Mouse (Mus musculus) forebrain, embryonic 12.5 days (tissue): ENCODE data around the gene Trio. TPM values are rescaled to one million over a fixed set of nuclear protein-coding genes. Genes with fewer than 3 reads are reported as not detected.
"Not testable (repeated sequence)": the region's sequence is repeated elsewhere in the genome, so short reads cannot be mapped to it uniquely, and the experiment has no call there.

Experiments used
- ATAC-seq: fragments of 200-750 bp; cut with Nextera tagmentation; 2 replicates; pipeline ENCODE4 v1.8.0; 2017; ENCODE audit warnings: moderate TSS enrichment; ENCODE audit not compliant: low FRiP score
- H3K27ac ChIP-seq: fragments of 300-500 bp; sonication (generic); 2 replicates; pipeline ENCODE4 v1.5.1; 2016; ENCODE audit warnings: mild to moderate bottlenecking
- H3K27me3 ChIP-seq: fragments of 300-500 bp; sonication (generic); 2 replicates; pipeline ENCODE4 v1.6.1; 2016; ENCODE audit warnings: mild to moderate bottlenecking
- H3K36me3 ChIP-seq: fragments of 300-500 bp; sonication (generic); replicated peaks from 2 replicates; pipeline ENCODE4 v1.6.1; 2016; ENCODE audit warnings: mild to moderate bottlenecking
- H3K4me1 ChIP-seq: fragments of 300-500 bp; sonication (generic); 2 replicates; pipeline ENCODE4 v1.6.1; 2016
- H3K4me2 ChIP-seq: fragments of 300-500 bp; sonication (generic); 2 replicates; pipeline ENCODE4 v1.6.1; 2016; ENCODE audit warnings: mild to moderate bottlenecking, moderate library complexity
- H3K4me3 ChIP-seq: fragments of 300-500 bp; sonication (generic); replicated peaks from 2 replicates; pipeline ENCODE4 v1.5.1; 2016; ENCODE audit warnings: mild to moderate bottlenecking
- H3K9ac ChIP-seq: fragments of 300-500 bp; sonication (generic); 2 replicates; pipeline ENCODE4 v1.6.1; 2016; ENCODE audit warnings: mild to moderate bottlenecking
- H3K9me3 ChIP-seq: fragments of 300-500 bp; sonication (generic); 2 replicates; pipeline ENCODE4 v1.6.1; 2016
- WGBS: fragments of 180-500 bp; shearing (Covaris S2); methylation state at CpG from one replicate; pipeline ENCODE4 v1.1.7; 2016; 5-methylcytosine and 5-hydroxymethylcytosine counted together
- polyA plus RNA-seq: library from polyadenylated mRNA; unstranded; fragments of >200 nt; fragmentation: Nextera tagmentation; extraction: Ambion mirVana; gene quantifications from 2 replicates; pipeline ENCODE4 v1.2.1, GENCODE M21; 2016

Trio gene
- polyA plus RNA-seq, 1 experiment from 2014 or later = 46.1 TPM

GRCm38 (mm10) chr15:27720297-27720696, 305.4 kb downstream of the Trio start:
- not testable (repeated sequence) for ATAC-seq, H3K27ac ChIP-seq, H3K27me3 ChIP-seq, H3K4me3 ChIP-seq, H3K4me2 ChIP-seq, H3K4me1 ChIP-seq, H3K9me3 ChIP-seq, H3K36me3 ChIP-seq, H3K9ac ChIP-seq
- WGBS = 91% methylated on average over 8 of the region's 8 CpGs

- H3K4me2 ChIP-seq = no peak overlapping the region
- no peak overlapping the region for H3K4me3 ChIP-seq
- H3K36me3 ChIP-seq = no peaks in the 10 kb centered on the region
- ATAC-seq = no peak
- no peaks in the 10 kb centered on the region for H3K9me3 ChIP-seq
- no peak overlapping the region for H3K27ac ChIP-seq
- no peak overlapping the region for H3K9ac ChIP-seq
- H3K27me3 ChIP-seq = no peaks in the 10 kb centered on the region
- peaks cover 4% of the 10 kb centered on the region; the same call in 1 of the 2 replicates for H3K4me1 ChIP-seq
- 83% methylated on average over 7 of the region's 7 CpGs for WGBS
These were observed 307.0 kb downstream of the Trio start for GRCm38 (mm10) chr15:27718668-27719067.

GRCm38 (mm10) chr15:27715331-27715730, 310.3 kb downstream of the Trio start:
- H3K27me3 ChIP-seq = no peaks in the 10 kb centered on the region
- peaks cover 4% of the 10 kb centered on the region; the same call in 1 of the 2 replicates for H3K4me1 ChIP-seq
- no peak for ATAC-seq
- H3K36me3 ChIP-seq = no peaks in the 10 kb centered on the region
- H3K4me2 ChIP-seq = no peak overlapping the region
- no peak overlapping the region for H3K4me3 ChIP-seq
- H3K27ac ChIP-seq = no peak overlapping the region
- H3K9me3 ChIP-seq = no peaks in the 10 kb centered on the region
- 36% methylated on average over 3 of the region's 3 CpGs for WGBS
- H3K9ac ChIP-seq = no peak overlapping the region

- Histone ChIP-seq H3K9ac (no peak overlapping the region), H3K4me1 (no peaks in the 10 kb centered on the region), H3K9me3 (no peaks in the 10 kb centered on the region), H3K27ac (no peak overlapping the region), H3K36me3 (no peaks in the 10 kb centered on the region), H3K27me3 (no peaks in the 10 kb centered on the region), H3K4me2 (no peak overlapping the region), H3K4me3 (no peak overlapping the region)
- no peak for ATAC-seq
- WGBS = 90% methylated on average over 9 of the region's 9 CpGs
These were observed 314.9 kb downstream of the Trio start for GRCm38 (mm10) chr15:27710698-27711097.

- ATAC-seq = no peak
- WGBS = 85% methylated on average over 7 of the region's 7 CpGs
- Histone ChIP-seq H3K9me3 (no peaks in the 10 kb centered on the region), H3K4me2 (no peak overlapping the region), H3K36me3 (no peaks in the 10 kb centered on the region), H3K9ac (no peak overlapping the region), H3K27me3 (no peaks in the 10 kb centered on the region), H3K27ac (no peak overlapping the region), H3K4me1 (no peaks in the 10 kb centered on the region), H3K4me3 (no peak overlapping the region)
These were observed 316.6 kb downstream of the Trio start for GRCm38 (mm10) chr15:27708968-27709612.

GRCm38 (mm10) chr15:27708499-27708898, 317.1 kb downstream of the Trio start:
- 70% methylated on average over 3 of the region's 3 CpGs for WGBS
- Histone ChIP-seq H3K27me3 (no peaks in the 10 kb centered on the region), H3K9me3 (no peaks in the 10 kb centered on the region), H3K4me1 (peaks cover 2% of the 10 kb centered on the region), H3K9ac (no peak overlapping the region), H3K4me2 (no peak overlapping the region), H3K36me3 (no peaks in the 10 kb centered on the region), H3K27ac (no peak overlapping the region), H3K4me3 (no peak overlapping the region)
- no peak for ATAC-seq

GRCm38 (mm10) chr15:27702972-27703313, 322.7 kb downstream of the Trio start:
- Histone ChIP-seq H3K27me3 (no peaks in the 10 kb centered on the region), H3K4me3 (no peak overlapping the region), H3K36me3 (no peaks in the 10 kb centered on the region), H3K9me3 (no peaks in the 10 kb centered on the region), H3K9ac (no peak overlapping the region), H3K4me1 (peaks cover 18% of the 10 kb centered on the region), H3K27ac (no peak overlapping the region), H3K4me2 (no peak overlapping the region)
- 33% methylated on average over 1 of the region's 1 CpGs for WGBS
- no peak for ATAC-seq

- Histone ChIP-seq H3K27me3 (no peaks in the 10 kb centered on the region), H3K4me2 (no peak overlapping the region), H3K36me3 (no peaks in the 10 kb centered on the region), H3K4me3 (no peak overlapping the region), H3K9ac (no peak overlapping the region), H3K27ac (no peak overlapping the region), H3K9me3 (no peaks in the 10 kb centered on the region), H3K4me1 (peaks cover 18% of the 10 kb centered on the region)
- ATAC-seq = no peak
- WGBS = 48% methylated on average over 11 of the region's 11 CpGs
These were observed 323.3 kb downstream of the Trio start for GRCm38 (mm10) chr15:27702031-27702971.

GRCm38 (mm10) chr15:27697632-27698031, 328.0 kb downstream of the Trio start:
- peaks cover 7% of the 10 kb centered on the region; the same call in 1 of the 2 replicates for H3K4me1 ChIP-seq
- H3K4me2 ChIP-seq = no peak overlapping the region
- H3K27ac ChIP-seq = no peak overlapping the region
- 93% methylated on average over 5 of the region's 5 CpGs for WGBS
- no peaks in the 10 kb centered on the region for H3K36me3 ChIP-seq
- no peaks in the 10 kb centered on the region for H3K27me3 ChIP-seq
- ATAC-seq = no peak
- no peak overlapping the region for H3K4me3 ChIP-seq
- H3K9ac ChIP-seq = no peak overlapping the region
- no peaks in the 10 kb centered on the region for H3K9me3 ChIP-seq

GRCm38 (mm10) chr15:27693235-27693634, 332.4 kb downstream of the Trio start:
- no peak for ATAC-seq
- no peak overlapping the region for H3K4me2 ChIP-seq
- no peak overlapping the region for H3K27ac ChIP-seq
- no peaks in the 10 kb centered on the region for H3K27me3 ChIP-seq
- no peaks in the 10 kb centered on the region for H3K4me1 ChIP-seq
- no peak overlapping the region for H3K9ac ChIP-seq
- H3K36me3 ChIP-seq = no peaks in the 10 kb centered on the region
- 96% methylated on average over 10 of the region's 10 CpGs for WGBS
- H3K4me3 ChIP-seq = no peak overlapping the region
- no peaks in the 10 kb centered on the region for H3K9me3 ChIP-seq

- H3K27ac ChIP-seq = no peak overlapping the region
- H3K4me2 ChIP-seq = no peak overlapping the region
- no peak for ATAC-seq
- H3K4me3 ChIP-seq = no peak overlapping the region
- no peaks in the 10 kb centered on the region for H3K4me1 ChIP-seq
- 73% methylated on average over 7 of the region's 7 CpGs for WGBS
- H3K9ac ChIP-seq = no peak overlapping the region
- no peaks in the 10 kb centered on the region for H3K9me3 ChIP-seq
- no peaks in the 10 kb centered on the region for H3K36me3 ChIP-seq
- no peaks in the 10 kb centered on the region for H3K27me3 ChIP-seq
These were observed 333.5 kb downstream of the Trio start for GRCm38 (mm10) chr15:27692161-27692560.

- H3K4me3 ChIP-seq = no peak overlapping the region
- no peaks in the 10 kb centered on the region for H3K27me3 ChIP-seq
- no peak overlapping the region for H3K27ac ChIP-seq
- no peak overlapping the region for H3K9ac ChIP-seq
- H3K4me1 ChIP-seq = no peaks in the 10 kb centered on the region
- no peak overlapping the region for H3K4me2 ChIP-seq
- ATAC-seq = no peak
- 84% methylated on average over 7 of the region's 7 CpGs for WGBS
- H3K9me3 ChIP-seq = no peaks in the 10 kb centered on the region
- no peaks in the 10 kb centered on the region for H3K36me3 ChIP-seq
These were observed 334.4 kb downstream of the Trio start for GRCm38 (mm10) chr15:27691213-27691612.
